Mouse (Mus musculus): ENCODE measurements around the gene Mfsd5. TPM values are rescaled to one million over a fixed set of nuclear protein-coding genes. Genes with fewer than 3 reads are reported as not detected.

Mfsd5 gene
- polyA plus RNA-seq, 1 experiment from 2014 or later: 59.8 TPM

GRCm38 (mm10) chr15:102247252-102248130 lies 31.8 kb upstream of the Mfsd5 start:
- Histone ChIP-seq H3K9me3 (replicated peaks; ENCODE audit: control insufficient read depth, low read length, poor library complexity, severe bottlenecking) (no peaks in the 10 kb centered on the region), H3K9ac (ENCODE audit: low read depth, low read length) (peak overlapping the region; percentile 72), H3K27me3 (ENCODE audit: control insufficient read depth, insufficient read depth, low read depth, low read length) (peaks cover 54% of the 10 kb centered on the region), H3K36me3 (ENCODE audit: control insufficient read depth, insufficient read depth, low read length) (no peaks in the 10 kb centered on the region), H3K4me1 (ENCODE audit: control insufficient read depth, insufficient read depth, low read length) (peaks cover 18% of the 10 kb centered on the region), H3K4me3 (ENCODE audit: low read depth, low read length) (peak overlapping the region; percentile 63), H3K4me2 (ENCODE audit: low read length) (peak overlapping the region; percentile 90), H3K27ac (ENCODE audit: low read length) (peak overlapping the region; percentile 76)
- ATAC-seq: peak; percentile 33; the same call in 1 of the 2 replicates
- under 1% methylated on average over 57 of the region's 65 CpGs for WGBS

- H3K4me3 ChIP-seq (ENCODE audit: low read depth, low read length): peak overlapping the region; percentile 63
- H3K4me1 ChIP-seq (ENCODE audit: control insufficient read depth, insufficient read depth, low read length): peaks cover 18% of the 10 kb centered on the region
- H3K4me2 ChIP-seq (ENCODE audit: low read length): peak overlapping the region; percentile 90
- no peaks in the 10 kb centered on the region for H3K9me3 ChIP-seq (replicated peaks; ENCODE audit: control insufficient read depth, low read length, poor library complexity, severe bottlenecking)
- H3K36me3 ChIP-seq (ENCODE audit: control insufficient read depth, insufficient read depth, low read length): no peaks in the 10 kb centered on the region
- peak overlapping the region; percentile 59; the same call in 1 of the 2 replicates for H3K27ac ChIP-seq (ENCODE audit: low read length)
- 7% methylated on average over 8 of the region's 8 CpGs for WGBS
- H3K9ac ChIP-seq (ENCODE audit: low read depth, low read length): peak overlapping the region; percentile 72
- H3K27me3 ChIP-seq (ENCODE audit: control insufficient read depth, insufficient read depth, low read depth, low read length): peaks cover 48% of the 10 kb centered on the region
- ATAC-seq: no peak
Measured at GRCm38 (mm10) chr15:102248131-102248811, 31.0 kb upstream of the Mfsd5 start.

- no peaks in the 10 kb centered on the region for H3K36me3 ChIP-seq (ENCODE audit: control insufficient read depth, insufficient read depth, low read length)
- H3K4me1 ChIP-seq (ENCODE audit: control insufficient read depth, insufficient read depth, low read length): peaks cover 18% of the 10 kb centered on the region
- no peaks in the 10 kb centered on the region for H3K9me3 ChIP-seq (replicated peaks; ENCODE audit: control insufficient read depth, low read length, poor library complexity, severe bottlenecking)
- no peak overlapping the region for H3K27ac ChIP-seq (ENCODE audit: low read length)
- no peak overlapping the region for H3K4me2 ChIP-seq (ENCODE audit: low read length)
- WGBS: 6% methylated on average over 3 of the region's 3 CpGs
- ATAC-seq: no peak
- H3K4me3 ChIP-seq (ENCODE audit: low read depth, low read length): no peak overlapping the region
- no peak overlapping the region for H3K9ac ChIP-seq (ENCODE audit: low read depth, low read length)
- H3K27me3 ChIP-seq (ENCODE audit: control insufficient read depth, insufficient read depth, low read depth, low read length): peaks cover 42% of the 10 kb centered on the region
Measured at GRCm38 (mm10) chr15:102248812-102249191, 30.5 kb upstream of the Mfsd5 start.

- Histone ChIP-seq H3K4me3 (ENCODE audit: low read depth, low read length) (no peak overlapping the region), H3K27me3 (ENCODE audit: control insufficient read depth, insufficient read depth, low read depth, low read length) (peaks cover 38% of the 10 kb centered on the region), H3K36me3 (ENCODE audit: control insufficient read depth, insufficient read depth, low read length) (no peaks in the 10 kb centered on the region), H3K4me2 (ENCODE audit: low read length) (no peak overlapping the region), H3K4me1 (ENCODE audit: control insufficient read depth, insufficient read depth, low read length) (peaks cover 18% of the 10 kb centered on the region), H3K27ac (ENCODE audit: low read length) (no peak overlapping the region), H3K9ac (ENCODE audit: low read depth, low read length) (no peak overlapping the region), H3K9me3 (replicated peaks; ENCODE audit: control insufficient read depth, low read length, poor library complexity, severe bottlenecking) (no peaks in the 10 kb centered on the region)
- 4% methylated on average over 13 of the region's 13 CpGs for WGBS
- no peak for ATAC-seq
Measured at GRCm38 (mm10) chr15:102249251-102249691, 30.0 kb upstream of the Mfsd5 start.

- WGBS: 46% methylated on average over 9 of the region's 9 CpGs
- no peak overlapping the region for H3K27ac ChIP-seq (ENCODE audit: low read length)
Measured at GRCm38 (mm10) chr15:102249967-102250366, 29.3 kb upstream of the Mfsd5 start.

GRCm38 (mm10) chr15:102250521-102250920 lies 28.7 kb upstream of the Mfsd5 start:
- Histone ChIP-seq H3K27me3 (ENCODE audit: control insufficient read depth, insufficient read depth, low read depth, low read length) (peaks cover 34% of the 10 kb centered on the region), H3K9me3 (replicated peaks; ENCODE audit: control insufficient read depth, low read length, poor library complexity, severe bottlenecking) (no peaks in the 10 kb centered on the region), H3K4me2 (ENCODE audit: low read length) (no peak overlapping the region), H3K4me3 (ENCODE audit: low read depth, low read length) (no peak overlapping the region), H3K27ac (ENCODE audit: low read length) (no peak overlapping the region), H3K36me3 (ENCODE audit: control insufficient read depth, insufficient read depth, low read length) (no peaks in the 10 kb centered on the region), H3K4me1 (ENCODE audit: control insufficient read depth, insufficient read depth, low read length) (peaks cover 10% of the 10 kb centered on the region), H3K9ac (ENCODE audit: low read depth, low read length) (no peak overlapping the region)
- no peak for ATAC-seq
- 69% methylated on average over 5 of the region's 5 CpGs for WGBS

More at GRCm38 (mm10) chr15:102249967-102250366, 29.3 kb upstream of the Mfsd5 start:
- Histone ChIP-seq H3K9me3 (replicated peaks; ENCODE audit: control insufficient read depth, low read length, poor library complexity, severe bottlenecking) (no peaks in the 10 kb centered on the region), H3K4me3 (ENCODE audit: low read depth, low read length) (no peak overlapping the region), H3K4me1 (ENCODE audit: control insufficient read depth, insufficient read depth, low read length) (peaks cover 15% of the 10 kb centered on the region), H3K27me3 (ENCODE audit: control insufficient read depth, insufficient read depth, low read depth, low read length) (peaks cover 37% of the 10 kb centered on the region), H3K36me3 (ENCODE audit: control insufficient read depth, insufficient read depth, low read length) (no peaks in the 10 kb centered on the region), H3K4me2 (ENCODE audit: low read length) (no peak overlapping the region), H3K9ac (ENCODE audit: low read depth, low read length) (no peak overlapping the region)
- ATAC-seq: no peak

GRCm38 (mm10) chr15:102255547-102256255 lies 23.6 kb upstream of the Mfsd5 start:
- ATAC-seq: no peak
- Histone ChIP-seq H3K4me1 (ENCODE audit: control insufficient read depth, insufficient read depth, low read length) (peaks cover 9% of the 10 kb centered on the region), H3K4me3 (ENCODE audit: low read depth, low read length) (no peak overlapping the region), H3K9me3 (replicated peaks; ENCODE audit: control insufficient read depth, low read length, poor library complexity, severe bottlenecking) (no peaks in the 10 kb centered on the region), H3K27ac (ENCODE audit: low read length) (no peak overlapping the region), H3K36me3 (ENCODE audit: control insufficient read depth, insufficient read depth, low read length) (no peaks in the 10 kb centered on the region), H3K4me2 (ENCODE audit: low read length) (no peak overlapping the region), H3K27me3 (ENCODE audit: control insufficient read depth, insufficient read depth, low read depth, low read length) (peaks cover 36% of the 10 kb centered on the region), H3K9ac (ENCODE audit: low read depth, low read length) (no peak overlapping the region)
- 54% methylated on average over 14 of the region's 14 CpGs for WGBS

GRCm38 (mm10) chr15:102256431-102257201 lies 22.6 kb upstream of the Mfsd5 start:
- Histone ChIP-seq H3K36me3 (ENCODE audit: control insufficient read depth, insufficient read depth, low read length) (no peaks in the 10 kb centered on the region), H3K9ac (ENCODE audit: low read depth, low read length) (peak overlapping the region; percentile 74), H3K4me1 (ENCODE audit: control insufficient read depth, insufficient read depth, low read length) (peaks cover 9% of the 10 kb centered on the region), H3K4me2 (ENCODE audit: low read length) (peak overlapping the region; percentile 97), H3K4me3 (ENCODE audit: low read depth, low read length) (peak overlapping the region; percentile 56), H3K9me3 (replicated peaks; ENCODE audit: control insufficient read depth, low read length, poor library complexity, severe bottlenecking) (no peaks in the 10 kb centered on the region), H3K27ac (ENCODE audit: low read length) (no peak overlapping the region), H3K27me3 (ENCODE audit: control insufficient read depth, insufficient read depth, low read depth, low read length) (peaks cover 34% of the 10 kb centered on the region)
- 9% methylated on average over 22 of the region's 22 CpGs for WGBS
- ATAC-seq: no peak
